Mouse (Mus musculus) heart, embryonic 14.5 days (tissue): ENCODE results near the gene Cavin1. TPM values are rescaled to one million over a fixed set of nuclear protein-coding genes. Genes with fewer than 3 reads are reported as not detected.

Source experiments
- ATAC-seq: fragments of 200-750 bp; cut with Nextera tagmentation; 2 replicates; pipeline ENCODE4 v1.8.0; 2017; ENCODE audit warnings: low read depth, moderate TSS enrichment; ENCODE audit not compliant: insufficient number of reproducible peaks, insufficient read depth, low FRiP score
- H3K27ac ChIP-seq, 2 experiments: fragments of 200-500 bp in 1 of 2; fragments of 300-500 bp in 1 of 2; sonication (generic) in 1 of 2; replicated peaks in 1 of 2; 2 replicates each; pipeline ENCODE4 v1.5.1; 2012 to 2014; ENCODE audit warnings: low read depth in 2 of 2, low read length in 2 of 2, control low read depth in 1 of 2, mild to moderate bottlenecking in 1 of 2, mixed read lengths in 1 of 2; ENCODE audit not compliant: control insufficient read depth in 1 of 2, insufficient read depth in 1 of 2
- H3K27me3 ChIP-seq: fragments of 300-500 bp; sonication (generic); 2 replicates; pipeline ENCODE4 v1.6.1; 2014; ENCODE audit warnings: mild to moderate bottlenecking, low read length, control low read depth; ENCODE audit not compliant: control insufficient read depth, insufficient read depth
- H3K36me3 ChIP-seq: fragments of 300-500 bp; sonication (generic); 2 replicates; pipeline ENCODE4 v1.6.1; 2014; ENCODE audit warnings: mild to moderate bottlenecking, control low read depth, low read length, mixed read lengths; ENCODE audit not compliant: control insufficient read depth, insufficient read depth
- H3K4me1 ChIP-seq, 2 experiments: fragments of 200-500 bp in 1 of 2; fragments of 300-500 bp in 1 of 2; sonication (generic) in 1 of 2; 2 replicates each; pipeline ENCODE4 v1.6.1; 2012 to 2014; ENCODE audit warnings: low read length in 2 of 2, control low read depth in 1 of 2, mixed read lengths in 1 of 2; ENCODE audit not compliant: control insufficient read depth in 2 of 2, insufficient read depth in 2 of 2
- H3K4me2 ChIP-seq: fragments of 300-500 bp; sonication (generic); 2 replicates; pipeline ENCODE4 v1.6.1; 2014; ENCODE audit warnings: mild to moderate bottlenecking, low read length
- H3K4me3 ChIP-seq, 2 experiments: fragments of 200-500 bp in 1 of 2; fragments of 300-500 bp in 1 of 2; sonication (generic) in 1 of 2; 2 replicates each; pipeline ENCODE4 v1.5.1; 2012 to 2014; ENCODE audit warnings: low read length in 2 of 2, mild to moderate bottlenecking in 2 of 2, control low read depth in 1 of 2, low read depth in 1 of 2, moderate library complexity in 1 of 2; ENCODE audit not compliant: control insufficient read depth in 1 of 2, insufficient read depth in 1 of 2
- H3K9ac ChIP-seq: fragments of 300-500 bp; sonication (generic); 2 replicates; pipeline ENCODE4 v1.6.1; 2014; ENCODE audit warnings: mild to moderate bottlenecking, low read length
- H3K9me3 ChIP-seq: fragments of 300-500 bp; sonication (generic); 2 replicates; pipeline ENCODE4 v1.6.1; 2016; ENCODE audit warnings: low read length, control low read depth; ENCODE audit not compliant: control insufficient read depth
- WGBS: fragments of 180-500 bp; shearing (Covaris S2); extraction: QIAGEN DNeasy Blood & Tissue Kit; methylation state at CpG from one replicate; pipeline ENCODE4 v1.1.7; 2014; 5-methylcytosine and 5-hydroxymethylcytosine counted together
- polyA plus RNA-seq: library from polyadenylated mRNA; unstranded; fragments of >200 nt; fragmentation: Nextera tagmentation; extraction: Ambion mirVana; gene quantifications from 2 replicates; pipeline ENCODE4 v1.2.1, GENCODE M21; 2014

Gene Cavin1
- polyA plus RNA-seq, 1 experiment from 2014 or later, result 204 TPM

DNA sequence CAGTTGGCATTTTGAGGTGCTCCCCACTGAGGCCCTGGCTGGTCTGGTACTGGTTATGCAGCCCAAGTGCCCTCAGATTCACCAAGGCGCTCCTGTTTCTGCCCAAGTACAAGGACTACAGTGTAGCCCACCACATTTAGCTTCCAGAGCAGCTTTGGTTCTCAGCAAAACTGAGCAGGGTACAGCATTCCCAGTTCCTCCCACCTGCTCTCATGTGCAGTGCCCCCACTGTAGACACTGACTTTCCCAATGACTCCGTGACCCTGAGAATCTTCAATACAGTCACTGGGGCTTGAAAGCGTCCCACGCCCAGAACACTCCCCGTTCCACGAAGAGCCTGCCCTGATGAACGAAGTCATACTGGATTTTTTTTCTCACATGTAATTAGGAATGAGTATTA, 40.1 kb downstream of the Cavin1 start:
- H3K4me1 ChIP-seq, result peaks cover 0 to 16% of the 10 kb centered on the region in 2 experiments; a peak in 2 of 4 replicates
- no peaks in the 10 kb centered on the region for H3K27me3 ChIP-seq
- H3K36me3 ChIP-seq, result peaks cover 6% of the 10 kb centered on the region
- no peak overlapping the region for H3K4me3 ChIP-seq
- ATAC-seq, result no peak
- no peak overlapping the region for H3K27ac ChIP-seq
- H3K9me3 ChIP-seq, result no peaks in the 10 kb centered on the region
- no peak overlapping the region for H3K9ac ChIP-seq
- no peak overlapping the region for H3K4me2 ChIP-seq
- WGBS, result 80% methylated on average over 7 of the region's 7 CpGs

DNA sequence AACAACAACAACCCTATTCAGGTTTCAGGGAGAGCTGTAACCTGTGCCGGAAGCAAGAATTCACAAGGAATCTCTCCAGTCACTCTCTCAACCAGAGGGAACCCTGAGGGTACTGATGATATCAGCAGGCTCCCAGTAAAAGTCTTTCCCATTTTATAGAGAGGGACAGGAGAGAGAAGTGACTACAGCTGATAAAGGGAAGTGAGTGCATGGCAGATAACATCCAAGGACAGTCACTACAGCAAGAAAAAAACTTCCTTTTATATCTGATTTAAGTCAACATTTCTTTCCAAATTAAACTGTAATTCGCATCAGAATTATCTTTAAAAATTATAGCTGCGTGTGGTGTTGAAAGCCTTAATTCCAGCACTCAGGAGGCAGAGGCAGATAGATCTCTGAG, 43.3 kb downstream of the Cavin1 start:
- Histone ChIP-seq H3K4me2 (no peak overlapping the region), H3K27ac (no peak overlapping the region), H3K4me1 (peaks cover 0 to 9% of the 10 kb centered on the region in 2 experiments; a peak in 2 of 4 replicates), H3K9me3 (no peaks in the 10 kb centered on the region), H3K9ac (no peak overlapping the region), H3K36me3 (no peaks in the 10 kb centered on the region; the same call in 1 of the 2 replicates), H3K27me3 (no peaks in the 10 kb centered on the region), H3K4me3 (no peak overlapping the region)
- no peak for ATAC-seq
- WGBS, result 72% methylated on average over 3 of the region's 3 CpGs

- no peak overlapping the region for H3K9ac ChIP-seq
- H3K27ac ChIP-seq, result no peak overlapping the region
- no peak for ATAC-seq
- H3K9me3 ChIP-seq, result no peaks in the 10 kb centered on the region
- H3K4me3 ChIP-seq, result no peak overlapping the region
- H3K36me3 ChIP-seq, result no peaks in the 10 kb centered on the region
- H3K4me2 ChIP-seq, result no peak overlapping the region
- H3K27me3 ChIP-seq, result no peaks in the 10 kb centered on the region
- whole genome bisulfite sequencing, result 85% methylated on average over 1 of the region's 1 CpGs
- H3K4me1 ChIP-seq, result peaks cover 0 to 6% of the 10 kb centered on the region in 2 experiments; a peak in 1 of 4 replicates
These were observed 46.2 kb downstream of the Cavin1 start for GRCm38 (mm10) chr11:100924386-100924919.

- no peak for ATAC-seq
- no peak overlapping the region for H3K27ac ChIP-seq
- no peak overlapping the region for H3K4me2 ChIP-seq
- WGBS, result 82% methylated on average over 4 of the region's 4 CpGs
- peaks cover 8% of the 10 kb centered on the region for H3K36me3 ChIP-seq
- no peaks in the 10 kb centered on the region for H3K27me3 ChIP-seq
- no peak overlapping the region for H3K9ac ChIP-seq
- H3K4me3 ChIP-seq, result no peak overlapping the region
- H3K4me1 ChIP-seq, result peaks cover 0 to 3% of the 10 kb centered on the region in 2 experiments; a peak in 1 of 4 replicates
- no peaks in the 10 kb centered on the region for H3K9me3 ChIP-seq
These were observed 49.6 kb downstream of the Cavin1 start for GRCm38 (mm10) chr11:100920887-100921624.

DNA sequence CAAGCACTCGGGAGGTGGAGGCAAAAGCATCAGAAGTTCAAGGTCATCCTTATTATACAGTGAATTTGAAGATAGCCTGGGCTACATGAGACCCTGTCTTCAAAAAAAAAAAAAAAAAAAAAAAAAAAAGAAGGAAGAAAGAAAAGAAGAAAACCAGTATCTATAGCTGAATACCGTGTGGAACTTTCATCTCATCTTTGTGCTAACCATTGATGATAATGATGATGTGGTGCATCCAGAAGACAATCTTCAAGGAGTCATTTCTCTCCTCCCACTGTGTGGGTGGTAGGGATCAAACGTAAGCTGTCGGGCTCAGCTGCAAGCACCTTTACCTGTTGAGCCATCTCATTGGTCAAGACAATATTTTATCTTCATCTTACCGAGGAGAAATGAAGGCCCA, 52.7 kb downstream of the Cavin1 start:
- ATAC-seq, result no peak
- no peaks in the 10 kb centered on the region for H3K27me3 ChIP-seq
- H3K4me2 ChIP-seq, result no peak overlapping the region

DNA sequence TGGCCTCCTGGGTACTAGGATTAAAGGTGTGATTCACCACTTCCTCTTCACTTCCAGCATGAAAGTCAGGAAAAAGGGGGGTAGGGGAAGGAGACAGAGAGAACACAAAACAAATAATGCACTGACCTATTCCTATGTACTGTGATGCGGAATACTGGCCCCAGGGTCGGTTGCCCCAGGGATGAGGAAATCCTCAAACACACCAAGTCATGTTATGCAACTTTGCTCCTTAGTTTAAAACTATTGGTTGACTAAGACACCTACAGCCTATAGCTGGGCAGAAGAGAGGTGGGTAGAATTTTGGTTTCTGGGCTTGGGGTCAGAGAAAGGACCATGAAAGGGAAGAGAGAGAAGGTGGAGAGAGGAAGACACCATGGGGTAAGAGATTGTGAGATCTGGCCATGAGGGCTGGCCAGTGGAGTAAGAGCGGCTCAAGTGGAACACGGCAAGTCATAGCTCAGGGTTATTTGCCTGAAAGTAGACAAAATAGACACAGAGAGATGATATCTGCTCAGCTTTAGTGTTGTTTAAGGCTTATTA, 54.2 kb downstream of the Cavin1 start:
- Histone ChIP-seq H3K27ac (no peak overlapping the region), H3K4me2 (no peak overlapping the region), H3K27me3 (no peaks in the 10 kb centered on the region), H3K4me1 (peaks cover 8 to 14% of the 10 kb centered on the region in 2 experiments), H3K4me3 (no peak overlapping the region), H3K36me3 (peaks cover 8% of the 10 kb centered on the region), H3K9ac (no peak overlapping the region), H3K9me3 (0 out of 2 replicates have a peak, but pooled peaks cover 3% of the 10 kb centered on the region)
- no peak for ATAC-seq
- 93% methylated on average over 4 of the region's 4 CpGs for WGBS

More for the DNA sequence above, 52.7 kb downstream of the Cavin1 start:
- Histone ChIP-seq H3K4me3 (no peak overlapping the region), H3K9ac (no peak overlapping the region), H3K4me1 (peaks cover 3 to 4% of the 10 kb centered on the region in 2 experiments), H3K9me3 (0 out of 2 replicates have a peak, but pooled peaks cover 3% of the 10 kb centered on the region), H3K36me3 (peaks cover 8% of the 10 kb centered on the region), H3K27ac (no peak overlapping the region)
- 90% methylated on average over 5 of the region's 5 CpGs for WGBS

DNA sequence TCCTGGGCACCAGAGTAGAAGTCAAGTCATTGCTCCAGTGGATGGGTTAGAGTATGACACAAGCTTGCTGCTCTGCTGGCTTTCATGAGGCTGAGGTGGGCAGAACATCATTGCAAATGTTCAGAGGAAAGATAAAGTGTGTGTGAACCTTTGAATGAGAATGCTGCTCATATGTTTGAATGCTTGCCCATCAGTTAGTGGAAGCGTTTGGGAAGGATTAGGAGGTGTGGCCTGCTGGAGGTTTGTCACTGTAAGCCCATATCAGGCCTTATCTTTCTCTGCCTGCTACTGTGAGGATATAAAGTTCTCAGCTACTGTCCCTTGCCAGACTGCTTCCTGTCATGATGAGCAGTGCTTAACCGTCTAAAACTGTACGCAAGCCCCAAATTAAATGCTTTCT, 55.6 kb downstream of the Cavin1 start:
- H3K27me3 ChIP-seq, result no peaks in the 10 kb centered on the region
- H3K27ac ChIP-seq, result no peak overlapping the region
- H3K9me3 ChIP-seq, result 0 out of 2 replicates have a peak, but pooled peaks cover 3% of the 10 kb centered on the region
- peaks cover 20% of the 10 kb centered on the region for H3K36me3 ChIP-seq
- ATAC-seq, result no peak
- H3K4me2 ChIP-seq, result no peak overlapping the region
- H3K4me3 ChIP-seq, result no peak overlapping the region
- H3K4me1 ChIP-seq, result peaks cover 8 to 14% of the 10 kb centered on the region in 2 experiments
- H3K9ac ChIP-seq, result no peak overlapping the region
- 73% methylated on average over 3 of the region's 3 CpGs for WGBS
